ENCODE assay signal across 14 mouse cellular contexts in the genomic region with DNA sequence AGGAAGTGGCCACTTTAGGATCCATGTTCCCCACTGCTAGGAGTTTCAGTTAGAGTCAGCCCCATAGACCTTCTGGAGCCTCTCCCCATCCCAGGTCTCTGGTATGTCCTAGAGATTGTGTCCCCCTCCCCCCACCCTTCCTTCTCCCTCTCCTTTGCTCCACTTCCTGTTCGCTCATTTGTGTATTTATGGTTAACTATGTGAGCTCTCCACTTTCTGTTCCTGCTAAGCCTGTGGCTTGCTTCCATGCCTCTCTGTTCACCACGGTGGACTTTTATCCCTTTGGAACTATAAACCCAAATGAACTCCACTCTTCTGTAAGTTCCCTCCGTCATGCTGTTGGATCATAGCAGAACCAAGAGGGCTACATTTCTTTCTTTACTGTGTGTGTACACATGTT.
"Had no signal": no experiment of that assay in that cellular context is flagged by ENCODE, and none has a peak within 500 bp of the region (broad histone marks: within the 10 kb centered on the region; RNA-seq: fewer than 3 reads in every experiment).

No protein-coding gene starts in this region.

- H3K4me3 ChIP-seq: megakaryocyte, embryonic 14.5 days; midbrain, embryonic 13.5 days; midbrain, embryonic 15.5 days; neural tube, embryonic 12.5 days had no signal

- H3K4me1 ChIP-seq: midbrain, embryonic 13.5 days; midbrain, embryonic 15.5 days; neural tube, embryonic 12.5 days had no signal

- H3K9ac ChIP-seq: liver, embryonic 14.5 days; lung, embryonic 14.5 days; midbrain, embryonic 13.5 days; midbrain, embryonic 15.5 days; neural tube, embryonic 12.5 days had no signal

- H3K27me3 ChIP-seq: midbrain, embryonic 13.5 days; midbrain, embryonic 15.5 days; neural tube, embryonic 12.5 days had no signal

- H3K4me2 ChIP-seq: lung, embryonic 14.5 days; midbrain, embryonic 11.5 days; midbrain, embryonic 13.5 days; midbrain, embryonic 15.5 days; neural tube, embryonic 12.5 days had no signal

- DNase-seq: lung, adult 18-20 months; lung, embryonic 14.5 days; lung, postnatal 10 days; right cerebral cortex, postnatal 14 days; thymus, adult 18-20 months; thymus, postnatal 14 days; thymus, postnatal 36 days had no signal

- H3K36me3 ChIP-seq: midbrain, embryonic 13.5 days; midbrain, embryonic 15.5 days; neural tube, embryonic 12.5 days had no signal

- ATAC-seq: midbrain, embryonic 13.5 days; midbrain, embryonic 15.5 days had no signal

- H3K9me3 ChIP-seq: megakaryocyte, embryonic 14.5 days; midbrain, embryonic 13.5 days; midbrain, embryonic 15.5 days; neural tube, embryonic 12.5 days had no signal

- H3K27ac ChIP-seq: liver, embryonic 14.5 days; macrophage; midbrain, embryonic 13.5 days; midbrain, embryonic 15.5 days; neural tube, embryonic 12.5 days had no signal
